Mouse (Mus musculus) adrenal gland, postnatal 4 days (tissue): ENCODE data around the gene Prlh. TPM values are rescaled to one million over a fixed set of nuclear protein-coding genes. Genes with fewer than 3 reads are reported as not detected.

Source experiments
- DNase-seq, 2 experiments: peaks; one replicate each; pipeline ENCODE4 v3.0.0; 2021 to 2022; ENCODE audit warnings: low spot score in 2 of 2, mixed read lengths in 2 of 2
- total RNA-seq, 2 experiments: library from RNA; stranded (reverse); gene quantifications; 2 replicates each; pipeline ENCODE4 v1.2.3; 2021

Gene Prlh
- total RNA-seq, 2 experiments from 2014 or later, result not detected

DNA sequence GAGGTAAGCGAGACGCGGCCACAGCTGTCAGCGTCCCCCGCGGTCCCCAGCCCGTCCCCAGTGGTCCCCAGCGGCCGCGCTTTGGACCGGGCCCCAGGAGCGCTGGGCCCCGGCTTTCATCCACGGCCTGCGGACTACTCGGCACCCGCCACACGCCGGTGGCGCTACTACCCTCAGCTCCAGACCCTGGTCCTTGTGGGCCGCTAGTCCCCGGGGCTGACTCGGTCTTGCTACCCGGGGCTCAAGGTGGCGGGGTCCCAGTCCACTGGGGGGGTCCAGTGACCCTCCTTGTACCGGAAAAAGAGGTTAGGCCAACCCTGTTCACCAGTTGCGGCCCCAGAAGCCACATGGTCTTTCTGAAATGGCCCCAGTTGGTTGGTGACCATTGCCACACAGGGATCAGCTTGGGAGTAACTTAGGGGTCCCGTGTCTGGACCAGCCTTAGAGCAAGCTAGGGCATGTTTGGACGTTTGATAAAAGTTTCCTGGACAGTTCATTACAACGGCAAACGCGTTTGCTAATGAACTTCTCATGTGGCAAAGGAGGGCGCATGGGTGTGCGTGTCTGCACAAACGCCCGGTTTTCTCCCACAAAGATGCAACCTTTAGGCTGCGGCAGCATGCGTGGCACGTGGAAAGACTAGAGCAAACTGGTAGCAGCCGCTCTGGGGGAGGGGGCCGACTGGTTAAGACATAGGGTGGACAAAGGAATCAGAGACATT is 46.1 kb downstream of the Prlh start:
- DNase-seq, result peak in 1 of 2 experiments; percentile 22

DNA sequence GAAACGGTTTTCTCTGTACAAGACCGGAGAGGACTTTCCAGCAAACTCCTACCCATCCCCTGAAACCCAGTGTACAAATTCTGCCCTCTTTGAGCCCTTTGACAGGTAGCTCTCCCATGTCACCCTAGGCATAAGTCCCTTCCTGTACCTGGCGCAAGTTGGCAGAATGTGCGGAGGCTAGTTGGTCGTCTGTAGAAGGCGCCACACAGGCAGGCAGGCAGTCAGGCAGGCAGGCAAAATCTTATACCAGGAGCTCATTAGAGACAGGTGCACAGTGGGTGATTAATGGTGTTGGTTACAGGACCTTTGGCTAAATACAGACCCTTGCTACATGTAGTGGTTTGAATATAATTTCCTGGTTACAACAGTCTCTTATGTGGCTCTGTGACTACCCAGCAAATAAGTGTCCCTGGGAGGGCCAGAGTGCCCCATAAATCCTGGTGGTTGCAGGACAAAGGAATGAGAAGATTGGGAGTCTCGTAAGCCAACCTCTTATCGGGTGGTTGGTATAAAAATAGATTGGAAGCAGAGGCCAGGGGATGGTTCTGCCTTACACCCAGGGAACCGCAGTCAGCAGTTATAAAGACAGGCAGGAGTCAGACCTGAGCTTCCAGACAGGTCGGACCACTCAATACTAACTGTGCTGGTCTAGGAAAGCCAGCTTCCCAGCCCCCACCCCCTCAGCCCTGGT is 47.1 kb downstream of the Prlh start:
- DNase-seq, result no peak

GRCm38 (mm10) chr1:91001101-91001500 is 48.2 kb downstream of the Prlh start:
- no peak for DNase-seq

GRCm38 (mm10) chr1:91001871-91002539 is 49.1 kb downstream of the Prlh start:
- no peak for DNase-seq

DNA sequence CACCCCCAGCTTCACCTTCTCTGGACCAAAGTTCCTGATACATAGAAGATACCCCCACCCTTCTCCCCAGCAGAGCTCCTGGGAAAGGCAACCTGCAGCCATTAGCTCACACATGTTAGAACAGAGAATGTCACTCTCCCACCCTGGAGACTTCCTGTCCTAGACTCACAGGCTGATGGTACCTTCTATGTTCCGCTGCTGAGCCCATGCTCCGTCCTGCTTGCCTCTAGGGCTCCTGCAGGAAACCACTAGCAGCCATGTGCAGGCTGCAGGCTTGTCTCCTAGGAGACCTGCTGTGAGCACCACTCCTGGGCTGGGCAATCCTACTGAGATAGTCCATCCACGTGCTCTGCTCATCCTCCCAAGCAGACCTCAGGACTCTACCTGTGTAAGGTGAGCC is 49.7 kb downstream of the Prlh start:
- no peak for DNase-seq

Other genes with a start within 250 kb of the Prlh start
- gene Col6a3, start 109.1 kb upstream of the Prlh start, total RNA-seq, result 100 to 1,000 TPM; 124 to 131 TPM
- 1 to 10 TPM; 1.6 to 2.2 TPM for gene Mlph, start 38.0 kb upstream of the Prlh start, total RNA-seq
- gene Rab17, start 16.6 kb downstream of the Prlh start, total RNA-seq, result 1 to 10 TPM; 1.2 to 2.5 TPM
- gene Lrrfip1, start 45.6 kb downstream of the Prlh start, total RNA-seq, result 10 to 100 TPM; 54.7 to 56.7 TPM
- gene Rbm44, start 192.0 kb downstream of the Prlh start, total RNA-seq, result 1 to 10 TPM in 1 of 2 experiments, under 1 TPM in 1; 0.11 to 1.1 TPM
- gene Ramp1, start 226.7 kb downstream of the Prlh start, total RNA-seq, result 10 to 100 TPM in 1 of 2 experiments, 1 to 10 TPM in 1; 10.0 to 12.2 TPM